ENCODE assay signal across 11 mouse cellular contexts in genomic region chr1:55133173-55133572, GRCm38 (mm10). TPM values are rescaled to one million over a fixed set of nuclear protein-coding genes. Genes with fewer than 3 reads are reported as not detected.
DNase-seq lines count a peak whose midpoint lies in the region; ATAC-seq and TF ChIP-seq lines count a peak whose summit lies in the region.
"Had no signal": no experiment of that assay in that cellular context is flagged by ENCODE, and none has a peak within 500 bp of the region (broad histone marks: within the 10 kb centered on the region; RNA-seq: fewer than 3 reads in every experiment).

No protein-coding gene starts in this region.

- in situ Hi-C loops in Patski (cut with MboI; ENCODE audit: low pct_unique_long_range_greater_than_20kb) = no loop called here

- 85% methylated on average over 2 of the region's 2 CpGs for WGBS in forebrain, embryonic 13.5 days
- 71% methylated on average over 2 of the region's 2 CpGs for WGBS in forebrain, postnatal 0 days
- 68% methylated on average over 2 of the region's 2 CpGs for WGBS in liver, embryonic 12.5 days (ENCODE audit: insufficient replicate concordance)
- 70% methylated on average over 2 of the region's 2 CpGs for WGBS in liver, embryonic 13.5 days (ENCODE audit: insufficient replicate concordance)

- no peaks in the 10 kb centered on the region for H3K27me3 ChIP-seq in forebrain, embryonic 13.5 days
- no peaks in the 10 kb centered on the region for H3K27me3 ChIP-seq in forebrain, postnatal 0 days (ENCODE audit: insufficient read depth, low read length)
- no peaks in the 10 kb centered on the region for H3K27me3 ChIP-seq in liver, embryonic 12.5 days (replicated peaks)
- H3K27me3 ChIP-seq in Patski = no peaks in the 10 kb centered on the region
- no peaks in the 10 kb centered on the region for H3K27me3 ChIP-seq in liver, embryonic 13.5 days
- H3K27me3 ChIP-seq: heart, embryonic 15.5 days had no signal

- H3K9me3 ChIP-seq in forebrain, embryonic 13.5 days (replicated peaks) = no peaks in the 10 kb centered on the region
- no peaks in the 10 kb centered on the region for H3K9me3 ChIP-seq in forebrain, postnatal 0 days (ENCODE audit: low read length)
- H3K9me3 ChIP-seq in liver, embryonic 12.5 days (replicated peaks) = no peaks in the 10 kb centered on the region
- no peaks in the 10 kb centered on the region for H3K9me3 ChIP-seq in liver, embryonic 13.5 days (replicated peaks)
- H3K9me3 ChIP-seq: heart, embryonic 15.5 days had no signal

- CTCF ChIA-PET in Patski (lab: Charles Lee) = interaction anchor here (1.2 kb wide), 1 partner anchor 106 kb away, joined by 3 read pairs; no protein-coding TSS in a partner anchor

- no peak overlapping the region for H3K4me3 ChIP-seq in forebrain, embryonic 13.5 days
- no peak overlapping the region for H3K4me3 ChIP-seq in forebrain, postnatal 0 days (ENCODE audit: low read depth, low read length)
- H3K4me3 ChIP-seq in liver, embryonic 12.5 days = no peak overlapping the region
- H3K4me3 ChIP-seq in liver, embryonic 13.5 days (replicated peaks) = no peak overlapping the region

- H3K4me1 ChIP-seq in forebrain, embryonic 13.5 days = peaks cover 27% of the 10 kb centered on the region
- no peaks in the 10 kb centered on the region for H3K4me1 ChIP-seq in forebrain, postnatal 0 days (ENCODE audit: insufficient read depth)
- H3K4me1 ChIP-seq in liver, embryonic 12.5 days = peaks cover 35% of the 10 kb centered on the region
- H3K4me1 ChIP-seq in liver, embryonic 13.5 days (replicated peaks) = peaks cover 42% of the 10 kb centered on the region

- no peak for ATAC-seq in forebrain, embryonic 13.5 days
- no peak for ATAC-seq in forebrain, postnatal 0 days
- no peak for ATAC-seq in liver, embryonic 12.5 days
- ATAC-seq in Patski = no peak
- no peak for ATAC-seq in liver, embryonic 13.5 days (ENCODE audit: low read depth)

- no peak for DNase-seq in forebrain, postnatal 0 days
- DNase-seq in liver (no peak), Patski (ENCODE audit: low read depth, low spot score) (peak; percentile 4)
- DNase-seq in liver, embryonic 13.5 days = no peak
- DNase-seq in gastrocnemius, postnatal 4 days (ENCODE audit: low spot score in 2 of 2) = no peak
- DNase-seq in frontal cortex, postnatal 25 days (ENCODE audit: low spot score in 2 of 2) = no peak
- DNase-seq: adrenal gland, adult 8-10 months; cerebellum, postnatal 36 days had no signal

- H3K9ac ChIP-seq in forebrain, embryonic 13.5 days = no peak overlapping the region
- H3K9ac ChIP-seq in forebrain, postnatal 0 days = no peak overlapping the region
- peak overlapping the region; percentile 27; the same call in 1 of the 2 replicates for H3K9ac ChIP-seq in liver, embryonic 12.5 days
- H3K9ac ChIP-seq in liver, embryonic 13.5 days = peak overlapping the region; percentile 26; the same call in 1 of the 2 replicates

- POLR2A ChIA-PET in Patski (lab: Charles Lee) = no interaction called here

- H3K27ac ChIP-seq in forebrain, embryonic 13.5 days = no peak overlapping the region
- H3K27ac ChIP-seq in forebrain, postnatal 0 days (ENCODE audit: low read depth, low read length) = no peak overlapping the region
- H3K27ac ChIP-seq in liver, embryonic 12.5 days = 0 out of 2 replicates have a peak overlapping the region, but pooled peaks have one; percentile 20
- H3K27ac ChIP-seq in liver, embryonic 13.5 days = no peak overlapping the region
- H3K27ac ChIP-seq: heart, embryonic 15.5 days had no signal

- no peak for TF ChIP-seq CTCF in forebrain, postnatal 0 days (IDR thresholded peaks at IDR 0.05; ENCODE audit: low read depth)
- no peak for TF ChIP-seq CTCF in Patski (IDR thresholded peaks at IDR 0.05)

- peak overlapping the region; percentile 24 for H3K4me2 ChIP-seq in forebrain, embryonic 13.5 days
- no peak overlapping the region for H3K4me2 ChIP-seq in forebrain, postnatal 0 days (ENCODE audit: low read depth)
- peak overlapping the region; percentile 80 for H3K4me2 ChIP-seq in liver, embryonic 12.5 days
- H3K4me2 ChIP-seq in liver, embryonic 13.5 days = peak overlapping the region; percentile 26; the same call in 1 of the 2 replicates

- H3K36me3 ChIP-seq in forebrain, embryonic 13.5 days (ENCODE audit: poor library complexity, severe bottlenecking) = peaks cover 8% of the 10 kb centered on the region
- H3K36me3 ChIP-seq in forebrain, postnatal 0 days (ENCODE audit: insufficient read depth) = no peaks in the 10 kb centered on the region
- peaks cover 34% of the 10 kb centered on the region for H3K36me3 ChIP-seq in liver, embryonic 12.5 days
- H3K36me3 ChIP-seq in liver, embryonic 13.5 days = peaks cover 12% of the 10 kb centered on the region

RNA-seq across cellular contexts. Expression of gene Mob4, which starts 2.1 kb away (rescaled TPM):
- 191 and 198 TPM in 2 replicates for polyA plus RNA-seq in forebrain, embryonic 13.5 days (2015; fragmentation: Nextera tagmentation; extraction: Ambion mirVana)
- total RNA-seq in forebrain, postnatal 0 days (2014; rRNA removed) = 94.8 and 95.9 TPM in 2 replicates
- 141 and 155 TPM in 2 replicates for polyA plus RNA-seq in forebrain, postnatal 0 days (2015; fragmentation: Nextera tagmentation; extraction: Ambion mirVana)
- 55.4 and 58.8 TPM in 2 replicates for polyA plus RNA-seq in liver, embryonic 12.5 days (2016; fragmentation: Nextera tagmentation; extraction: Ambion mirVana)
- 84.7 TPM for polyA plus RNA-seq in Patski (2021)
- polyA plus RNA-seq in liver, embryonic 13.5 days (2015; fragmentation: Nextera tagmentation; extraction: Ambion mirVana) = 45.0 and 58.2 TPM in 2 replicates
- 10 to 100 TPM; 53.1 to 56.2 TPM for total RNA-seq in gastrocnemius, postnatal 4 days (2021)

RNA-seq across cellular contexts. Expression of gene Hspd1, which starts 45.1 kb away (rescaled TPM):
- 333 and 363 TPM in 2 replicates for polyA plus RNA-seq in forebrain, embryonic 13.5 days (2015; fragmentation: Nextera tagmentation; extraction: Ambion mirVana)
- 149 and 162 TPM in 2 replicates for total RNA-seq in forebrain, postnatal 0 days (2014; rRNA removed)
- 197 and 238 TPM in 2 replicates for polyA plus RNA-seq in forebrain, postnatal 0 days (2015; fragmentation: Nextera tagmentation; extraction: Ambion mirVana)
- polyA plus RNA-seq in liver, embryonic 12.5 days (2016; fragmentation: Nextera tagmentation; extraction: Ambion mirVana) = 563 and 590 TPM in 2 replicates
- polyA plus RNA-seq in Patski (2021) = 475 TPM
- 478 and 596 TPM in 2 replicates for polyA plus RNA-seq in liver, embryonic 13.5 days (2015; fragmentation: Nextera tagmentation; extraction: Ambion mirVana)
- total RNA-seq in gastrocnemius, postnatal 4 days (2021) = 100 to 1,000 TPM; 191 to 196 TPM

RNA-seq across cellular contexts. Expression of gene Hspe1, which starts 45.2 kb away (rescaled TPM):
- 360 and 397 TPM in 2 replicates for polyA plus RNA-seq in forebrain, embryonic 13.5 days (2015; fragmentation: Nextera tagmentation; extraction: Ambion mirVana)
- 124 and 182 TPM in 2 replicates for total RNA-seq in forebrain, postnatal 0 days (2014; rRNA removed)
- 257 and 295 TPM in 2 replicates for polyA plus RNA-seq in forebrain, postnatal 0 days (2015; fragmentation: Nextera tagmentation; extraction: Ambion mirVana)
- polyA plus RNA-seq in liver, embryonic 12.5 days (2016; fragmentation: Nextera tagmentation; extraction: Ambion mirVana) = 637 and 645 TPM in 2 replicates
- 326 TPM for polyA plus RNA-seq in Patski (2021)
- polyA plus RNA-seq in liver, embryonic 13.5 days (2015; fragmentation: Nextera tagmentation; extraction: Ambion mirVana) = 600 and 712 TPM in 2 replicates
- total RNA-seq in gastrocnemius, postnatal 4 days (2021) = 100 to 1,000 TPM; 106 to 109 TPM

Comparison
In these comparisons a context has a peak if more than half of its experiments do, and no peak if none do; other contexts are left out.
1. H3K9ac ChIP-seq: peak in liver, embryonic 12.5 days (single experiment) and liver, embryonic 13.5 days (single experiment); none in forebrain, embryonic 13.5 days (single experiment) and forebrain, postnatal 0 days (single experiment).